Mouse (Mus musculus) liver, embryonic 13.5 days (tissue): ENCODE measurements at regions not wholly inside any gene's neighbourhood (a gene's known extent, or its start where the extent isn't known, plus 50 kb on each side); places are given as distances from the start of the nearest gene placed in this dataset.

Source experiments
- ATAC-seq: fragments of 200-750 bp; cut with Nextera tagmentation; 2 replicates; pipeline ENCODE4 v1.8.0; 2017; ENCODE audit warnings: low read depth, mild to moderate bottlenecking, moderate number of reproducible peaks, moderate library complexity
- DNase-seq: peaks from one replicate; pipeline ENCODE4 v3.0.0; 2022
- H3K27ac ChIP-seq: fragments of 300-500 bp; sonication (generic); 2 replicates; pipeline ENCODE4 v1.5.1; 2015; ENCODE audit warnings: moderate library complexity, mild to moderate bottlenecking, inconsistent platforms
- H3K27me3 ChIP-seq: fragments of 300-500 bp; sonication (generic); 2 replicates; pipeline ENCODE4 v1.6.1; 2015; ENCODE audit warnings: mild to moderate bottlenecking, inconsistent platforms
- H3K36me3 ChIP-seq: fragments of 300-500 bp; sonication (generic); 2 replicates; pipeline ENCODE4 v1.6.1; 2015; ENCODE audit warnings: mild to moderate bottlenecking, inconsistent platforms
- H3K4me1 ChIP-seq: fragments of 300-500 bp; sonication (generic); replicated peaks from 2 replicates; pipeline ENCODE4 v1.6.1; 2015; ENCODE audit warnings: inconsistent platforms
- H3K4me2 ChIP-seq: fragments of 300-500 bp; sonication (generic); 2 replicates; pipeline ENCODE4 v1.6.1; 2015; ENCODE audit warnings: inconsistent platforms, mild to moderate bottlenecking, moderate library complexity
- H3K4me3 ChIP-seq: fragments of 300-500 bp; sonication (generic); replicated peaks from 2 replicates; pipeline ENCODE4 v1.5.1; 2015; ENCODE audit warnings: mild to moderate bottlenecking, inconsistent platforms
- H3K9ac ChIP-seq: fragments of 300-500 bp; sonication (generic); 2 replicates; pipeline ENCODE4 v1.6.1; 2015; ENCODE audit warnings: mild to moderate bottlenecking, inconsistent platforms
- H3K9me3 ChIP-seq: fragments of 300-500 bp; sonication (generic); replicated peaks from 2 replicates; pipeline ENCODE4 v1.6.1; 2016; ENCODE audit warnings: inconsistent platforms
- WGBS: fragments of 180-500 bp; shearing (Covaris S2); methylation state at CpG from one replicate; pipeline ENCODE4 v1.1.7; 2015; ENCODE audit not compliant: insufficient replicate concordance; 5-methylcytosine and 5-hydroxymethylcytosine counted together

- H3K4me2 ChIP-seq = no peak overlapping the region
- 43% methylated on average over 2 of the region's 2 CpGs for WGBS
- no peak for DNase-seq
Measured at GRCm38 (mm10) chr15:68520759-68521158, 2020.0 kb upstream of the Lrrc6 start.

GRCm38 (mm10) chr15:68512431-68512830 is 2011.7 kb upstream of the Lrrc6 start:
- H3K36me3 ChIP-seq = no peaks in the 10 kb centered on the region
- no peak overlapping the region for H3K4me3 ChIP-seq
- H3K27me3 ChIP-seq = no peaks in the 10 kb centered on the region
- no peak overlapping the region for H3K4me2 ChIP-seq
- no peak overlapping the region for H3K27ac ChIP-seq
- no peak for ATAC-seq
- no peak overlapping the region for H3K9ac ChIP-seq
- no peak for DNase-seq
- H3K9me3 ChIP-seq = no peaks in the 10 kb centered on the region
- no peaks in the 10 kb centered on the region for H3K4me1 ChIP-seq
- WGBS = 58% methylated on average over 2 of the region's 2 CpGs

More at GRCm38 (mm10) chr15:68520759-68521158, 2020.0 kb upstream of the Lrrc6 start:
- H3K4me3 ChIP-seq = no peak overlapping the region
- no peak overlapping the region for H3K9ac ChIP-seq
- H3K27me3 ChIP-seq = no peaks in the 10 kb centered on the region
- no peak overlapping the region for H3K27ac ChIP-seq
- H3K9me3 ChIP-seq = no peaks in the 10 kb centered on the region
- H3K36me3 ChIP-seq = no peaks in the 10 kb centered on the region
- H3K4me1 ChIP-seq = no peaks in the 10 kb centered on the region
- no peak for ATAC-seq

- H3K36me3 ChIP-seq = no peaks in the 10 kb centered on the region
- no peak overlapping the region for H3K4me3 ChIP-seq
- no peaks in the 10 kb centered on the region for H3K4me1 ChIP-seq
- DNase-seq = no peak
- no peaks in the 10 kb centered on the region for H3K9me3 ChIP-seq
- H3K27ac ChIP-seq = no peak overlapping the region
- no peak overlapping the region for H3K9ac ChIP-seq
- no peak overlapping the region for H3K4me2 ChIP-seq
- H3K27me3 ChIP-seq = no peaks in the 10 kb centered on the region
- WGBS = 75% methylated on average over 5 of the region's 5 CpGs
- ATAC-seq = no peak
Measured at GRCm38 (mm10) chr15:68508190-68508589, 2007.5 kb upstream of the Lrrc6 start.

GRCm38 (mm10) chr15:68506093-68506492 is 2005.4 kb upstream of the Lrrc6 start:
- no peak overlapping the region for H3K4me3 ChIP-seq
- WGBS = 30% methylated on average over 2 of the region's 2 CpGs
- no peak overlapping the region for H3K4me2 ChIP-seq
- no peak overlapping the region for H3K27ac ChIP-seq
- H3K9ac ChIP-seq = no peak overlapping the region
- DNase-seq (no peak), ATAC-seq (no peak)
- H3K4me1 ChIP-seq = no peaks in the 10 kb centered on the region
- no peaks in the 10 kb centered on the region for H3K9me3 ChIP-seq
- H3K27me3 ChIP-seq = no peaks in the 10 kb centered on the region
- H3K36me3 ChIP-seq = no peaks in the 10 kb centered on the region

GRCm38 (mm10) chr15:68496438-68496837 is 1995.7 kb upstream of the Lrrc6 start:
- Histone ChIP-seq H3K9ac (no peak overlapping the region), H3K4me1 (no peaks in the 10 kb centered on the region), H3K9me3 (no peaks in the 10 kb centered on the region), H3K4me2 (no peak overlapping the region), H3K36me3 (no peaks in the 10 kb centered on the region), H3K4me3 (no peak overlapping the region), H3K27ac (no peak overlapping the region), H3K27me3 (no peaks in the 10 kb centered on the region)
- ATAC-seq (no peak), DNase-seq (no peak)
- WGBS = 67% methylated on average over 2 of the region's 2 CpGs

- Histone ChIP-seq H3K4me1 (no peaks in the 10 kb centered on the region), H3K9me3 (no peaks in the 10 kb centered on the region; the same call in 1 of the 2 replicates), H3K9ac (no peak overlapping the region), H3K27ac (no peak overlapping the region), H3K4me2 (no peak overlapping the region), H3K4me3 (no peak overlapping the region), H3K27me3 (no peaks in the 10 kb centered on the region), H3K36me3 (no peaks in the 10 kb centered on the region)
- no peak for DNase-seq
- 43% methylated on average over 1 of the region's 1 CpGs for WGBS
- ATAC-seq = no peak
Measured at GRCm38 (mm10) chr15:68484789-68485188, 1984.1 kb upstream of the Lrrc6 start.

- no peaks in the 10 kb centered on the region for H3K27me3 ChIP-seq
- DNase-seq (no peak), ATAC-seq (no peak)
- H3K4me3 ChIP-seq = no peak overlapping the region
- no peaks in the 10 kb centered on the region for H3K36me3 ChIP-seq
- H3K4me1 ChIP-seq = no peaks in the 10 kb centered on the region
- no peak overlapping the region for H3K9ac ChIP-seq
- H3K9me3 ChIP-seq = no peaks in the 10 kb centered on the region
- no peak overlapping the region for H3K27ac ChIP-seq
- no peak overlapping the region for H3K4me2 ChIP-seq
- WGBS = 66% methylated on average over 5 of the region's 5 CpGs
Measured at GRCm38 (mm10) chr15:68477745-68478144, 1977.0 kb upstream of the Lrrc6 start.

- Histone ChIP-seq H3K36me3 (no peaks in the 10 kb centered on the region), H3K4me1 (no peaks in the 10 kb centered on the region), H3K27ac (no peak overlapping the region), H3K4me3 (no peak overlapping the region), H3K9me3 (no peaks in the 10 kb centered on the region), H3K9ac (no peak overlapping the region), H3K4me2 (no peak overlapping the region), H3K27me3 (no peaks in the 10 kb centered on the region)
- DNase-seq (no peak), ATAC-seq (no peak)
- 59% methylated on average over 4 of the region's 4 CpGs for WGBS
Measured at GRCm38 (mm10) chr15:68471928-68472327, 1971.2 kb upstream of the Lrrc6 start.

GRCm38 (mm10) chr15:68462851-68463250 is 1962.1 kb upstream of the Lrrc6 start:
- Histone ChIP-seq H3K27me3 (no peaks in the 10 kb centered on the region), H3K27ac (no peak overlapping the region), H3K4me2 (no peak overlapping the region), H3K4me3 (no peak overlapping the region), H3K9me3 (no peaks in the 10 kb centered on the region), H3K9ac (no peak overlapping the region), H3K4me1 (no peaks in the 10 kb centered on the region), H3K36me3 (no peaks in the 10 kb centered on the region)
- DNase-seq (no peak), ATAC-seq (no peak)
- 51% methylated on average over 3 of the region's 3 CpGs for WGBS

GRCm38 (mm10) chr15:68457239-68457638 is 1956.5 kb upstream of the Lrrc6 start:
- Histone ChIP-seq H3K9ac (no peak overlapping the region), H3K27ac (no peak overlapping the region), H3K9me3 (no peaks in the 10 kb centered on the region), H3K4me2 (no peak overlapping the region), H3K4me1 (no peaks in the 10 kb centered on the region), H3K27me3 (no peaks in the 10 kb centered on the region), H3K4me3 (no peak overlapping the region), H3K36me3 (no peaks in the 10 kb centered on the region)
- ATAC-seq (no peak), DNase-seq (no peak)
- 40% methylated on average over 2 of the region's 2 CpGs for WGBS

- no peak overlapping the region for H3K4me2 ChIP-seq
- no peaks in the 10 kb centered on the region for H3K4me1 ChIP-seq
- 20% methylated on average over 2 of the region's 2 CpGs for WGBS
- no peaks in the 10 kb centered on the region for H3K9me3 ChIP-seq
- H3K27me3 ChIP-seq = no peaks in the 10 kb centered on the region
- DNase-seq (no peak), ATAC-seq (no peak)
- no peak overlapping the region for H3K27ac ChIP-seq
- H3K36me3 ChIP-seq = no peaks in the 10 kb centered on the region
- no peak overlapping the region for H3K9ac ChIP-seq
- H3K4me3 ChIP-seq = no peak overlapping the region
Measured at GRCm38 (mm10) chr15:68451971-68452370, 1951.3 kb upstream of the Lrrc6 start.

- Histone ChIP-seq H3K27ac (no peak overlapping the region), H3K4me1 (no peaks in the 10 kb centered on the region), H3K9ac (no peak overlapping the region), H3K4me3 (no peak overlapping the region), H3K36me3 (no peaks in the 10 kb centered on the region), H3K27me3 (no peaks in the 10 kb centered on the region), H3K9me3 (no peaks in the 10 kb centered on the region), H3K4me2 (no peak overlapping the region)
- DNase-seq = no peak
- no peak for ATAC-seq
- WGBS = 68% methylated on average over 7 of the region's 7 CpGs
Measured at GRCm38 (mm10) chr15:68445341-68445740, 1944.6 kb upstream of the Lrrc6 start.
